Mouse (Mus musculus): ENCODE results near the gene Cdk2ap1.

GRCm38 (mm10) chr5:124315498-124315897 is 47.4 kb downstream of the Cdk2ap1 start:
- TF ChIP-seq CTCF (IDR thresholded peaks at IDR 0.05; ENCODE audit: low read depth) (no peak), EP300 (IDR thresholded peaks at IDR 0.05; ENCODE audit: low read depth) (no peak)
